Mouse (Mus musculus) layer of hippocampus, postnatal 25 days (tissue): Measurements from ENCODE around the gene Krt84. TPM values are rescaled to one million over a fixed set of nuclear protein-coding genes. Genes with fewer than 3 reads are reported as not detected.
"Not testable (repeated sequence)": the region's sequence is repeated elsewhere in the genome, so short reads cannot be mapped to it uniquely, and the experiment has no call there.

Experiments
- DNase-seq, 2 experiments: peaks; one replicate each; pipeline ENCODE4 v3.0.0; 2022; ENCODE audit warnings: mixed read lengths in 2 of 2, low spot score in 1 of 2; ENCODE audit errors: extremely low spot score in 1 of 2
- total RNA-seq, 2 experiments: library from RNA; stranded (reverse); gene quantifications; 2 replicates each; pipeline ENCODE4 v1.2.3; 2021

Krt84 gene
- not detected for total RNA-seq

- DNase-seq = no peak
Observed at GRCm38 (mm10) chr15:101532720-101533119, at the start of gene Krt84. TSS of gene Krt84 (minus strand) at chr15:101532820.

DNA sequence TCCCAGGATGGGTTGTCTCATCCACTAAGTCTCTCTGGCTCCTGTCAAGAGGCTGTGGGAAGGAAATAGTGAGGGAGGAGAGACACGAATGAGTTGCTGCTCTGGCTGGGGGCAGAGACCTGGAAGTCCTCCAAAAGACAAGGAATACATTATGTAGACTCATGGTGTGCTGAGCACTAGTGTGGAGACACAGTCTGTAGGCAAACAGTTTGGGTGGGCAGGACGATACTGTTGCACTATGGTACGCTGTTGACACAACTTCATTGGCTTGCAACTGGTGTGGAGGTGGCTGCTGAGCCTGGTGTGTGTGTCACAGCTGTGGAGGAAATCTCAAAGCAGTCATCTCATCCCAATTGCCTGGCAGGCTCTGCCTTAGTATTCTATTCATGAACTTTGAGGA lies 49.1 kb upstream of the Krt84 start:
- no peak for DNase-seq

- DNase-seq = no peak
Observed at GRCm38 (mm10) chr15:101575506-101575905, 42.9 kb upstream of the Krt84 start.

- no peak for DNase-seq
Observed at GRCm38 (mm10) chr15:101573796-101574345, 41.3 kb upstream of the Krt84 start, which contains the start of gene Krt75. TSS of gene Krt75 (minus strand) at chr15:101573904.

- no peak for DNase-seq
Observed at GRCm38 (mm10) chr15:101567780-101568179, 35.2 kb upstream of the Krt84 start.

- DNase-seq = no peak
Observed at GRCm38 (mm10) chr15:101562850-101563249, 30.2 kb upstream of the Krt84 start, which contains the start of gene Krt90. TSS of gene Krt90 (minus strand) at chr15:101562950.

GRCm38 (mm10) chr15:101558034-101558646 lies 25.5 kb upstream of the Krt84 start:
- no peak for DNase-seq

- DNase-seq = peak in 1 of 2 experiments; percentile 21
Observed at GRCm38 (mm10) chr15:101553169-101553568, 20.5 kb upstream of the Krt84 start.

GRCm38 (mm10) chr15:101552188-101552587 lies 19.6 kb upstream of the Krt84 start:
- DNase-seq = no peak

DNA sequence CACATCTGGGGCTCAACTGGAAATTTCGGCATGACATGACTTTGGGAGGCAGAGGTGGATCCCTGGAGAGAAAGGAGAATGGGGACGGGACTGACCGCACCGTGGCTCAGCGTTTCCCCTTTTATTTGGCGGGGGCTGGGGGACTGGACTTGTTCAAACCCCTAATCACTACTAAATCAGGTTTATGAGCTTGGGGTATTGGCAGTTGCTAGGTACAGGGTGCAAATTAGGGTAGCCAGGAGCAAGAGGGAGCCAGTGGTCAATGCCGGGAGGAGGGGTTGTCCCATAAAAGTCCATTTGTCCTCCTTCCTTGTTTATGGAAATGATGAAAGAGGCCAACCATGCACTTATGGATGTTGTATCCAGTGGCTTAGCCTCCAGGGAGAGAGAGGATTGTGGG lies 17.9 kb upstream of the Krt84 start, which contains the start of gene Krt82:
TSS of gene Krt82 (minus strand) at position 101 of the 400 bp plus-strand sequence.
- no peak for DNase-seq

- no peak for DNase-seq
Observed at GRCm38 (mm10) chr15:101544478-101544877, 11.9 kb upstream of the Krt84 start.

DNA sequence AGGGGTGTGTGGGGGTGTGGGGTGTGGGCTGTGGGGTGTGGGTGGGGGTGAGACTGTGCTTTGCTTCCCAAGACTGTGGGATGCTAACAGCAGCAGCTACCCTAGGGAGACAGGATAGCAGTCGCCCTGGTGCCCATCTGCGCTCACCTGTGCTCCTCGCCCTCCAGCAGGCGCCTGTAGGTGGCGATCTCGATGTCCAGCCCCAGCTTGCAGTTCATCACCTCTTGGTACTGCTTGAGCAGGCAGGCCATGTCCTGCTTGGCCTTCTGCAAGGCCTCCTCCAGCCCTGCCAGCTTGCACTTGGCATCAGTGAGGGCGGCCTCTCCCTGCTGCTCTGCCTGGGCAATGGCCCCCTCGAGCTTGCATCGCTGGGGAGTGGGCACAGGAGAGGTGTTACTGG lies 9.9 kb upstream of the Krt84 start:
- no peak for DNase-seq

- no peak for DNase-seq
Observed at GRCm38 (mm10) chr15:101538580-101538900, 5.9 kb upstream of the Krt84 start.

GRCm38 (mm10) chr15:101537864-101538579 lies 5.4 kb upstream of the Krt84 start:
- DNase-seq = no peak

DNA sequence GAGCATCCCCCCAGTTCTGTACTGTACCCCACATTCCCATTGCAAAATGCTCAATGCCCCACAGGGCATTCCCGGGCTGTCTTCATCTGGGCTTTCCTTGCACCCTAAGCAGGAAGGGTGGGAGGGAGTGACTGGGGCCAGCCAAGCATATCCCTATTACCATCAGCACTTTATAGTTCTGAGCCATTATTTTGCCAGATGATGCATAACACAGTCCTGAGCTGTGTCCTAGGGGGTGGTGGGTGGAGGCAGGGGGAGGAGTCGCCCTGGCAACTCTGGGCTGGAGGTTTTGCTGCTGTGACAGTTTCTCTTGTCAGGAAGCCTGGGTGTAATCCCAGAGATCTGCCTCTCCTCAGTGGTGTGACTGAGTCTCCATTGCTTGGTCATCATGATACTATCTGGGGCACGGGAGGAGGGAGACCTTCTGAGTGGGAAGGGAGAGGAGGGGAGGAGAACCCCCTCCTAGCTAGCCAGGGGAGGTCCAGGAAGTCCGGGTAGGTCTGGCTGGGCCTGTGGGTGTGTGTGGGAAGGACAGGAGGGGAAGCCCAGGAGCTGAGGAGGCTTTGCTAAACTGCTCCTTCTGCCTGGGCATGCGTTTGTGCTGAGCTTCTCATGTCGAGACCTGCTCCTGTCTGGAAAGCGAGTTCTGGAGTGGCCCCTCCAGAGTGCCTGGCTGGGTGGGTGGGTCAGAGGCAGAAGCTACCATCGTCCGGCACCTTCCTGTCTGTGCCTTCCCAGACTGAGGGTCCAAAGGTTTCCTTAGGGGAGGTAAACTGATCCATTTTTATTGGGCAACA lies 3.6 kb upstream of the Krt84 start:
- DNase-seq = no peak

DNA sequence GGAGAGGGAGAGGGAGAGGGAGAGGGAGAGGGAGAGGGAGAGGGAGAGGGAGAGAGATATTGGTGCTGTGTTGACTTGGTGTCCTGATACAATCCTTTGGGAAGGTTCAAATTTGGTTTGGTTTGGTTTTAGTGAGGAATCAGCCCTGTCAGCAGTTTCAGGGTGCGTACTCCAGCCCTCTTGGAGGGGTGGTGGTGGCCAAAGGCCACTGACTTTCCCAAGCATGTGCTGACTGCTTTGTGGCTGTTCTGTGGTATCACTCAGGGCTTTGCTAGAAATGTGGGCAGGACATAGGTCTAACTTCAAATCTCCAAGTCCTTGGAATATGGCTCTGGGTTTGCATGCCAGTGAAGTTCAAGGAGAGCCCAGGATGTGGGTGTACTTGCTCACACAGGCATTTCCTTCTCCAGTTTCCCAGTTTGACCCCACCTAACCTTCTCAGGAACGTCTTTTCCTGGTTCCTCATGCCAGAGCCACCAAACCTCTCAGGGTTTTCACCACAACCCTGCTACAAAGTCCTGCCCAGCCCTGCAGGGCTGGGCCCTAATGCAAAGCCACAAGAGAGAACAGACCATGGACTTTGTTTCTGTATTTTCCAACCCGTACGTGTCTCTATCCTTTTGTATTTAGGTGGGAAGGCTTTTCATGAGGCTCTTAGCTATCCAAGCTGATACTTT lies 9.9 kb downstream of the Krt84 start:
- no peak for DNase-seq

GRCm38 (mm10) chr15:101519792-101520191 lies 12.8 kb downstream of the Krt84 start:
- DNase-seq = peak; percentile 56 to 91

DNA sequence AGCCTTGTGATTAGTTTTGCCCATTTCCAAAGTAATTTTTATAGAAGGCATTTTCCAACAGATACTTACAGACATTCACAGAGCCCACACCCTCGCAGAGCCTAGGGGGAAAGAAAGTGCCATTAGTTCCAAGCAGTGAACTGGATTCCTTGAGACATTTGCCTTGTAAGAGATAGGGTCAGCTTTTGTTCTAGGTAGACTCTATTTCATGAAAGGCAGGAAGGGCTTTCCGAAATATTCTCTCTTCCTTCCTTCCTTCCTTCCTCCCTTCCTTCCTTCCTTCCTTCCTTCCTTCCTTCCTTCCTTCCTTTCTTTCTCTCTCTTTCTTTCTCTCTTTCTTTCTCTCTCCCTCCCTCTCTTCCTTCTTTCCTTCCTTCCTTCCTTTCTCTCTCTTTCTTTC lies 15.5 kb downstream of the Krt84 start, which contains the start of gene Gm49425:
TSS of gene Gm49425 (minus strand) at position 101 of the 400 bp plus-strand sequence.
- DNase-seq = not testable (repeated sequence)

DNA sequence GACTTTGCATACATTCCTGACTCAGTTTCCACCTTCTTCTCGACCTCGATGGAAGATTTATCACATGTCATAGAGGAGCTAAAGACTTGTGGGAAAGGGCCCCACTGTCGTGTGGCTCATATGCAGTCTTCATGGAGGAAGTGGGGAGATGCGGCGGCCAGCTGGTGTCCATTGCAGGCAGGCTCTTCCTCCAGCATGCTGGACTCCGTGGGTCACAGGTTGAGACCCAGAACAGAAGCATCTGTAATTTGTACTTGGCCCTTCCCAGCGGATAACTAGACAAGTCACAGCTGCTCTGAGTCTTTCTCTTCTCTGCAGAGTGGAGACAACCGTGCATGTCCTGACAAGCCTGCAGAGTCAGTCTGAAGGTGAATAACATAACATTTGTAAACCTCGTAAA lies 24.4 kb downstream of the Krt84 start:
- no peak for DNase-seq
